In genomic region chr11:98437441-98437840, GRCm38 (mm10) we compare ENCODE assay signal across 12 mouse cellular contexts. TPM values are rescaled to one million over a fixed set of nuclear protein-coding genes. Genes with fewer than 3 reads are reported as not detected.
DNase-seq lines count a peak whose midpoint lies in the region; ATAC-seq and TF ChIP-seq lines count a peak whose summit lies in the region.
"Had no signal": no experiment of that assay in that cellular context is flagged by ENCODE, and none has a peak within 500 bp of the region (broad histone marks: within the 10 kb centered on the region; RNA-seq: fewer than 3 reads in every experiment).

No protein-coding gene starts in this region.

- TF ChIP-seq RAD21 in CH12.LX (IDR thresholded peaks at IDR 0.05; ENCODE audit: low read depth, low read length): no peak

- TF ChIP-seq POLR2A in CH12.LX (IDR thresholded peaks at IDR 0.05; ENCODE audit: low read depth, low read length): no peak

- H3K4me3 ChIP-seq in CH12.LX (replicated peaks in 1 of 3; ENCODE audit: low read depth in 2 of 3, low read length in 2 of 3, poor library complexity in 1 of 3): no peak overlapping the region
- H3K4me3 ChIP-seq in G1E (ENCODE audit: low read depth, low read length): peak overlapping the region; percentile 86; the same call in 1 of the 2 replicates

- TF ChIP-seq CTCF in CH12.LX (conservative IDR thresholded peaks at IDR 0.05 in 1 of 2, IDR thresholded peaks at IDR 0.05 in 1 of 2; ENCODE audit: low read depth in 2 of 2, low read length in 2 of 2): no peak
- TF ChIP-seq CTCF in G1E (IDR thresholded peaks at IDR 0.05; ENCODE audit: low read depth, low read length): no peak

- H3K36me3 ChIP-seq in CH12.LX (replicated peaks in 1 of 2; ENCODE audit: control insufficient read depth in 1 of 2, insufficient read depth in 1 of 2, low read length in 1 of 2): peaks cover 4 to 21% of the 10 kb centered on the region in 2 experiments
- H3K36me3 ChIP-seq in G1E (replicated peaks): peaks cover 18% of the 10 kb centered on the region

- H3K9ac ChIP-seq in CH12.LX (ENCODE audit: insufficient read depth, low read depth): no peak overlapping the region

- peaks cover 0 to 10% of the 10 kb centered on the region in 2 experiments; a peak in 3 of 4 replicates for H3K4me1 ChIP-seq in CH12.LX (ENCODE audit: control insufficient read depth in 1 of 2, insufficient read depth in 2 of 2)
- H3K4me1 ChIP-seq in G1E (ENCODE audit: insufficient read depth, low read depth, low read length): peaks cover 12% of the 10 kb centered on the region

- no peak for ATAC-seq in G1E (ENCODE audit: extremely low read depth, insufficient number of reproducible peaks, low FRiP score, poor library complexity, severe bottlenecking)
- ATAC-seq: inflammation-experienced regulatory T-cells, adult 6 months had no signal

- peak overlapping the region; percentile 50; the same call in 1 of the 2 replicates for H3K4me2 ChIP-seq in CH12.LX (ENCODE audit: insufficient read depth, low read depth, poor library complexity, severe bottlenecking)

- H3K27ac ChIP-seq in CH12.LX (ENCODE audit: insufficient read depth, low read depth): no peak overlapping the region

- H3K9me3 ChIP-seq in CH12.LX (replicated peaks; ENCODE audit: low read length) (peaks cover 2% of the 10 kb centered on the region), G1E (replicated peaks) (no peaks in the 10 kb centered on the region)

- in situ Hi-C loops in CH12.LX (cut with MboI; ENCODE audit: low pct_ligation_motif_present, low pct_unique_long_range_greater_than_20kb, low sequenced_read_pairs): no loop called here

- TF ChIP-seq EP300 in CH12.LX (IDR thresholded peaks at IDR 0.05; ENCODE audit: low read length): no peak

- no peaks in the 10 kb centered on the region for H3K79me2 ChIP-seq in CH12.LX (replicated peaks; ENCODE audit: control insufficient read depth, extremely low read depth, insufficient read depth, poor library complexity, severe bottlenecking)

- peak; percentile 47 for DNase-seq in kidney, adult 11 months
- DNase-seq in kidney, postnatal 10 days: no peak
- no peak for DNase-seq in CH12.LX (ENCODE audit: extremely low read depth)
- no peak for DNase-seq in G1E (ENCODE audit: low spot score)
- DNase-seq in kidney, postnatal 25 days: peak; percentile 58 to 72
- no peak for DNase-seq in spleen, postnatal 4 days (ENCODE audit: low spot score in 2 of 2)
- DNase-seq in urinary bladder, postnatal 4 days (ENCODE audit: low spot score in 2 of 2): no peak
- DNase-seq: heart, adult 11 months; right cerebral cortex, postnatal 4 days; thymus, adult 2 months had no signal

- dilution Hi-C loops in CH12.LX (cut with MboI; ENCODE audit: extremely low pct_ligation_motif_present, extremely low pct_unique_long_range_greater_than_20kb, low sequenced_read_pairs): no loop called here

- H3K27me3 ChIP-seq in CH12.LX (replicated peaks): no peaks in the 10 kb centered on the region
- H3K27me3 ChIP-seq in G1E (ENCODE audit: insufficient read depth, low read length): peaks cover 21% of the 10 kb centered on the region

TF ChIP-seq in CH12.LX, 34 proteins besides CTCF, POLR2A, EP300 and RAD21:
- no peak for TF ChIP-seq MAFK (IDR thresholded peaks at IDR 0.05; ENCODE audit: insufficient replicate concordance, low read length)
- TF ChIP-seq JUND (conservative IDR thresholded peaks at IDR 0.05; ENCODE audit: low read depth, low read length): no peak

RNA-seq across cellular contexts. Expression of gene Mien1, which starts 1.4 kb away (rescaled TPM):
- total RNA-seq in CH12.LX (2012; rRNA removed): 129 and 136 TPM in 2 replicates
- 80.3 and 84.7 TPM in 2 replicates for total RNA-seq in CH12.LX (2014; rRNA removed)
- 94.6 and 109 TPM in 2 replicates for polyA plus RNA-seq in CH12.LX (2012; ENCODE audit: insufficient read length, low read depth)
- total RNA-seq in G1E (2014; fragmentation: Nextera tagmentation): 19.6 and 27.2 TPM in 2 replicates
- total RNA-seq in G1E (2017): 63.9 and 75.0 TPM in 2 replicates
- polyA plus RNA-seq in G1E (2012): 44.3 and 45.5 TPM in 2 replicates

RNA-seq across cellular contexts. Expression of gene Grb7, which starts 8.8 kb away (rescaled TPM):
- total RNA-seq in CH12.LX (2012; rRNA removed) (8.0 and 13.3 TPM in 2 replicates), CH12.LX (2014; rRNA removed) (3.0 and 4.5 TPM in 2 replicates), G1E (2014; fragmentation: Nextera tagmentation) (1.4 TPM in 1 of 2 replicates, not detected in the other), G1E (2017) (not detected in 2 replicates)
- polyA plus RNA-seq in CH12.LX (2012; ENCODE audit: insufficient read length, low read depth) (9.9 and 11.5 TPM in 2 replicates), G1E (2012) (0.06 TPM in 1 of 2 replicates, not detected in the other)

RNA-seq across cellular contexts. Expression of gene Erbb2, which starts 25.2 kb away (rescaled TPM):
- total RNA-seq in CH12.LX (2012; rRNA removed): 0.08 and 0.17 TPM in 2 replicates
- not detected in 2 replicates for total RNA-seq in CH12.LX (2014; rRNA removed)
- polyA plus RNA-seq in CH12.LX (2012; ENCODE audit: insufficient read length, low read depth): 0.06 TPM in 1 of 2 replicates, not detected in the other
- not detected in 2 replicates for total RNA-seq in G1E (2014; fragmentation: Nextera tagmentation)
- total RNA-seq in G1E (2017): 0.05 TPM in 1 of 2 replicates, not detected in the other
- not detected in 2 replicates for polyA plus RNA-seq in G1E (2012)

RNA-seq across cellular contexts. Expression of gene Pgap3, which starts 37.2 kb away (rescaled TPM):
- total RNA-seq in CH12.LX (2012; rRNA removed) (6.9 and 7.1 TPM in 2 replicates), CH12.LX (2014; rRNA removed) (2.4 and 3.3 TPM in 2 replicates), G1E (2014; fragmentation: Nextera tagmentation) (2.2 and 7.4 TPM in 2 replicates), G1E (2017) (2.7 and 3.0 TPM in 2 replicates)
- polyA plus RNA-seq in CH12.LX (2012; ENCODE audit: insufficient read length, low read depth) (6.5 and 7.1 TPM in 2 replicates), G1E (2012) (7.5 and 9.1 TPM in 2 replicates)

RNA-seq across cellular contexts. Expression of gene Pnmt, which starts 51.2 kb away (rescaled TPM):
- total RNA-seq in CH12.LX (2012; rRNA removed) (not detected in 2 replicates), CH12.LX (2014; rRNA removed) (not detected in 2 replicates), G1E (2014; fragmentation: Nextera tagmentation) (not detected in 2 replicates), G1E (2017) (0.12 TPM in 1 of 2 replicates, not detected in the other)
- polyA plus RNA-seq in CH12.LX (2012; ENCODE audit: insufficient read length, low read depth) (not detected in 2 replicates), G1E (2012) (not detected in 2 replicates)
- total RNA-seq: neutrophil, adult 5-6 weeks had no signal
- polyA plus RNA-seq: inflammation-experienced regulatory T-cells, adult 6 months had no signal

Comparison
In these comparisons a context has a peak if more than half of its experiments do, and no peak if none do; other contexts are left out.
1. DNase-seq: peak in kidney, adult 11 months (single experiment) and kidney, postnatal 25 days (2 of 2); none in kidney, postnatal 10 days (single experiment), CH12.LX (single experiment), G1E (single experiment), spleen, postnatal 4 days (0 of 2) and urinary bladder, postnatal 4 days (0 of 2).